Mouse (Mus musculus): ENCODE results near the gene Cryl1.

DNA sequence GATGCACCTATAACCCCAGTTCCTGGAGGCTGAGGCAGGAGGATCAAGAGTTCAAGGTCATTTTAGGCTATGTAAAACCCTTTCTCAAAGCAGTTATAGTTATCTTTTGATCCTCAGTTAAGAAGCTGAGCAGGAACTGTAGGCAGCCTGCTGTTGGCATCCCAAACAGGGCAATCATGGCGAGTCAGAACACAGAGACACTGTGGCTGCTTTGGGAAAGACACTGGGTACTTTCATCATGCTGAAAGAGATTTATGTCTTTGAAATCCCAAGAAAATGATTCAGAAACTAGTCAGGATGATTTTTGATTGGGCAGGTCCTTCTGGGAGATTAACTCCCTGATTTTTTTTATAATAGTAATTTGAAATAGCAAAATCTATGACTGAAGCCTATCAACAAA lies 126.0 kb downstream of the Cryl1 start:
- no peak for TF ChIP-seq MAZ (IDR thresholded peaks at IDR 0.05; ENCODE audit: low read depth, low read length)
- TF ChIP-seq TBP (IDR thresholded peaks at IDR 0.05; ENCODE audit: low read depth, low read length) = no peak
- TF ChIP-seq CHD1 (IDR thresholded peaks at IDR 0.05; ENCODE audit: low read depth, low read length) = no peak
- TF ChIP-seq POLR2A (IDR thresholded peaks at IDR 0.05; ENCODE audit: control insufficient read depth in 1 of 2, insufficient read depth in 1 of 2, low read depth in 1 of 2, low read length in 2 of 2, poor library complexity in 1 of 2) = no peak
- no peak for TF ChIP-seq CTCF (IDR thresholded peaks at IDR 0.05 in 2 of 3, conservative IDR thresholded peaks at IDR 0.05 in 1 of 3; ENCODE audit: control insufficient read depth in 1 of 3, insufficient read depth in 1 of 3, low read depth in 2 of 3, low read length in 3 of 3, poor library complexity in 1 of 3, severe bottlenecking in 1 of 3)
- no peak for TF ChIP-seq MEF2A (IDR thresholded peaks at IDR 0.05; ENCODE audit: extremely low read depth, insufficient replicate concordance, low read depth, low read length, poor library complexity, severe bottlenecking)
- TF ChIP-seq MYB (IDR thresholded peaks at IDR 0.05; ENCODE audit: low read depth, low read length) = no peak
- TF ChIP-seq GATA1 (IDR thresholded peaks at IDR 0.05; ENCODE audit: low read depth, low read length) = no peak
- TF ChIP-seq RAD21 (IDR thresholded peaks at IDR 0.05; ENCODE audit: low read depth, low read length) = no peak
- TF ChIP-seq EP300 (IDR thresholded peaks at IDR 0.05; ENCODE audit: low read depth in 1 of 2, low read length in 2 of 2) = no peak
- no peak for TF ChIP-seq TAL1 (IDR thresholded peaks at IDR 0.05; ENCODE audit: low read length)
- TF ChIP-seq USF1 (IDR thresholded peaks at IDR 0.05; ENCODE audit: low read depth, low read length) = no peak
- no peak for TF ChIP-seq TCF12 (IDR thresholded peaks at IDR 0.05; ENCODE audit: low read depth, low read length)

All from MEL (cell line).